Mouse (Mus musculus) fat pad, adult 2 months (tissue): ENCODE measurements around the gene Tcfl5.

Experiments used
- DNase-seq: peaks from one replicate; pipeline ENCODE4 v3.0.0-alpha.2; 2011; ENCODE audit warnings: low read depth, low spot score; ENCODE audit errors: extremely low read depth

The Tcfl5 gene

GRCm38 (mm10) chr2:180598157-180598705, 44.3 kb downstream of the Tcfl5 start:
- no peak for DNase-seq

GRCm38 (mm10) chr2:180597490-180597889, 45.0 kb downstream of the Tcfl5 start, which contains the start of gene Col9a3:
Gene Col9a3, plus strand, starts transcription at chr2:180597790.
- DNase-seq: no peak

GRCm38 (mm10) chr2:180589123-180589831, 53.2 kb downstream of the Tcfl5 start, which contains the start of gene Ogfr:
Gene Ogfr, plus strand, starts transcription at chr2:180589245.
- DNase-seq: no peak

GRCm38 (mm10) chr2:180588736-180589122, 53.8 kb downstream of the Tcfl5 start:
- DNase-seq: no peak

GRCm38 (mm10) chr2:180583154-180583507, 59.4 kb downstream of the Tcfl5 start:
- DNase-seq: no peak

- DNase-seq: peak; percentile 40
Observed at GRCm38 (mm10) chr2:180582481-180583153, 59.9 kb downstream of the Tcfl5 start.

- no peak for DNase-seq
Observed at GRCm38 (mm10) chr2:180581002-180581401, 61.5 kb downstream of the Tcfl5 start, which contains the start of gene Mrgbp. Gene Mrgbp, plus strand, starts transcription at chr2:180581304.

GRCm38 (mm10) chr2:180578686-180579085, 63.8 kb downstream of the Tcfl5 start:
- DNase-seq: no peak

- DNase-seq: no peak
Observed at GRCm38 (mm10) chr2:180576482-180576881, 66.0 kb downstream of the Tcfl5 start.
